Mouse (Mus musculus): ENCODE results near the gene Zfp541. TPM values are rescaled to one million over a fixed set of nuclear protein-coding genes. Genes with fewer than 3 reads are reported as not detected.

Gene Zfp541
- total RNA-seq, 1 experiment from 2014 or later, result 0.70 TPM

- ATAC-seq (ENCODE audit: extremely low read depth, insufficient number of reproducible peaks, low FRiP score, poor library complexity, severe bottlenecking), result peak; percentile 50
These were observed 4.5 kb upstream of the Zfp541 start for GRCm38 (mm10) chr7:16057136-16057534.

- ATAC-seq (ENCODE audit: extremely low read depth, insufficient number of reproducible peaks, low FRiP score, poor library complexity, severe bottlenecking), result no peak
These were observed 446 bp downstream of the Zfp541 start for GRCm38 (mm10) chr7:16062099-16062420.

DNA sequence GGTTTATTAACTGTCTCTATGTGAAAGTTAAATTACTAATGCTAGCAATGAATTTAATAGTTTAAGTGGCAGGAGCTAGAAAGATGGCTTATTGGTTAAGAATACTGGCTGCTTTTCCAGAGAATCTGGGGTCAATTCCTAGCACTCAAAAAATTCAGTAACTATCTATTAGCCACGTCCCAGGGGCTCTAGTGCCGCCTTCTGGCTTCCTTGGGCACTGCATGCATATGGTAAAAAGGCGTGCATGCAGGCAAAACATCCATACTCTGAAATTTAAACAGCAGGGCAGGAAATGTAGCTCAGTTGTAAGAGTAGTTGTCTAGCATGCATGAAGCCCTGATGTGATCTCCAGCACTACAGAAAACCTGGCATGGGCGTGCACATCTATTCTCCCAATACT is 1.9 kb downstream of the Zfp541 start:
- peak; percentile 41; the same call in 1 of the 2 replicates for ATAC-seq (ENCODE audit: extremely low read depth, insufficient number of reproducible peaks, low FRiP score, poor library complexity, severe bottlenecking)

GRCm38 (mm10) chr7:16070846-16071245 is 9.2 kb downstream of the Zfp541 start:
- ATAC-seq (ENCODE audit: extremely low read depth, insufficient number of reproducible peaks, low FRiP score, poor library complexity, severe bottlenecking), result no peak

- ATAC-seq (ENCODE audit: extremely low read depth, insufficient number of reproducible peaks, low FRiP score, poor library complexity, severe bottlenecking), result no peak
These were observed 10.3 kb downstream of the Zfp541 start for GRCm38 (mm10) chr7:16071906-16072305.

- ATAC-seq (ENCODE audit: extremely low read depth, insufficient number of reproducible peaks, low FRiP score, poor library complexity, severe bottlenecking), result no peak
These were observed 18.3 kb downstream of the Zfp541 start for GRCm38 (mm10) chr7:16079947-16080346.

DNA sequence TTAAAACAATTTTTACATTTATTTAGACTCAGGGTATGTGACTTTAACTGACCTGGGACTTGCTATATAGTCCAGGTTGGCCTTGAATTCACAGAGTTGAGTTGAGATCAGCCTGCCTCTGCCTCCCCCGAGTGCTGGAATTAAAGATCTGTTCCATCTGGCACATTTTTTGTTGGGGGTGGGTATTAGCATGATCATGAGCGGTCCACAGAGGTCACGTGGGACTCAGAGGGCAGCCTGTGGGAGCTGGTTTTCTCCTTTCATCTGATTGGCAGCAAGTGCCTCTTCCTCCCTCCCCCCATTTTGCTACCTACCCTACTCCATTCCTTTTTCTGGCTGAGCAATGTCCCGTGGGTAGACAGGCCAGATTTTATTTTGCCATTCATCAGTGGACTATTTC is 19.0 kb downstream of the Zfp541 start:
- no peak for ATAC-seq (ENCODE audit: extremely low read depth, insufficient number of reproducible peaks, low FRiP score, poor library complexity, severe bottlenecking)

- ATAC-seq (ENCODE audit: extremely low read depth, insufficient number of reproducible peaks, low FRiP score, poor library complexity, severe bottlenecking), result no peak
These were observed 21.7 kb downstream of the Zfp541 start for GRCm38 (mm10) chr7:16083361-16083760.

GRCm38 (mm10) chr7:16087587-16087986 is 26.0 kb downstream of the Zfp541 start:
- no peak for ATAC-seq (ENCODE audit: extremely low read depth, insufficient number of reproducible peaks, low FRiP score, poor library complexity, severe bottlenecking)

GRCm38 (mm10) chr7:16094592-16094991 is 33.0 kb downstream of the Zfp541 start:
- ATAC-seq (ENCODE audit: extremely low read depth, insufficient number of reproducible peaks, low FRiP score, poor library complexity, severe bottlenecking), result no peak

DNA sequence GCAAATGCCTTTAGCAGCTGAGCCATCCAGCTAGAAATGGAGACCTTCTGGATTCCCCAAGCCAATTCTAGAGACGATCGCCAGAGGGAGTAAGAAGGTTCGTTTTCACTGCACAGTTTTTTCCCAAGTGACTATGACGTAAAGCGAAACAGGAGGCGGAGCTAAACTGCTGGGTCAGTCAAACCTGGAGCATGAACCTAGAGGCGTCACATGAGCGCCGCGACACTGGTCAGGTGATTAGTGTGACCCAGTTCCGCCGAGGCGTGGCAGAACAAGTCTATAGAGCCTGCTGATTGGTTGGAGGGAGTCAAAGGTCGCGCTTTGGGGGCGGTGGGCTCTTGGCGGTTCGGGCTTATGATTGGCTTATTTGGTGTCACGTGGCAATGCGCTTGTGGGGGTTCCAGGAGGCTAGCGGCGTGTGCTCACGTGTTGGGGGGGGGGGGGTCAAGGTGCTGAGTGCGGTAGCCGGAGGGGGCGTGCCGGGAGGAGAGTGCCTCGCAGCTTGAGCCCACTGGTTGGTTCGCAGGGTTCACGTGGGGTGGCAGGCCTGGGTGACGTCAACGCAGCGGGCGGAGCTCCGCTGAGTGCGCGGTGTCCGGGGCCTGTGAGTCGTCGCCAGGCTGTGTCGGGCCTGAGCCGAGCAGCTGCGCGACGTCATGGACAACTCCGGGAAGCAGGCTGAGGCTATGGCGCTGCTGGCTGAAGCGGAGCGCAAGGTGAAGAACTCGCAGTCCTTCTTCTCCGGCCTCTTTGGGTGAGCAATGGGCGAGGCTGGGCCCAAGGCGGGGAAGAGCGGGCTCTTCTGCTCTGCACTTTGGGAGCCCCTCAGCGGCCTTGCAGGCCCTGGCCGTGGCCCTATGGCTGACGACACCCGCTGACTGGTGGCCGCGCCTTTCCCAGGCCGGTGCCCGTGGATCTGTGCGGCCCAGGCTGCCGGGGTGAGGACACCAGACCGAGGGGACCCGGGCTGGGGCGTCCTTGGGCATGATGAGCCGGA is 36.7 kb downstream of the Zfp541 start, which contains the start of gene Napa:
Gene Napa, plus strand, starts transcription at position 438 of the 997 bp plus-strand sequence.
- peak; percentile 84 for ATAC-seq (ENCODE audit: extremely low read depth, insufficient number of reproducible peaks, low FRiP score, poor library complexity, severe bottlenecking)

DNA sequence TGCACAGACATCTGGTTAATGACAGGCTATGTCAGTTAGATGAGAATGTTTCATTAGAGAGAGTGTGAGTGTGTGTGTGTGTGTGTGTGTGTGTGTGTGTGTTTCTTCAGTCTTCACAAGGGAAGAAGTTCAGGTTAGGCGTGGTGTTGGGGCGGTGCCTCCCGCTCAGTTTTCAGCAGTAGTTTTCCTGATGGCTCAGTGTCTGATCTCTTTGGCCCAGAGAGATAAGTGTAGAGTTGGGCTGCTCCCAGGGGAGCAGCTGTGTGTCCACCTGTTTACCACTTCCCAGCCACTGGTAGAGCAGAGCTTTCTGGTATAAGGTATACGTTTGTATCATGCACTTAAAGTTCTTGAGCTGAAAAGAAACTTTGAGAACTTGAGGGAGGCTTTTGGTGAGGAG is 38.3 kb downstream of the Zfp541 start:
- no peak for ATAC-seq (ENCODE audit: extremely low read depth, insufficient number of reproducible peaks, low FRiP score, poor library complexity, severe bottlenecking)

- ATAC-seq (ENCODE audit: extremely low read depth, insufficient number of reproducible peaks, low FRiP score, poor library complexity, severe bottlenecking), result no peak
These were observed 39.5 kb downstream of the Zfp541 start for GRCm38 (mm10) chr7:16101081-16101480.

GRCm38 (mm10) chr7:16101726-16102475 is 40.3 kb downstream of the Zfp541 start:
- no peak for ATAC-seq (ENCODE audit: extremely low read depth, insufficient number of reproducible peaks, low FRiP score, poor library complexity, severe bottlenecking)

GRCm38 (mm10) chr7:16102686-16103226 is 41.1 kb downstream of the Zfp541 start:
- no peak for ATAC-seq (ENCODE audit: extremely low read depth, insufficient number of reproducible peaks, low FRiP score, poor library complexity, severe bottlenecking)

DNA sequence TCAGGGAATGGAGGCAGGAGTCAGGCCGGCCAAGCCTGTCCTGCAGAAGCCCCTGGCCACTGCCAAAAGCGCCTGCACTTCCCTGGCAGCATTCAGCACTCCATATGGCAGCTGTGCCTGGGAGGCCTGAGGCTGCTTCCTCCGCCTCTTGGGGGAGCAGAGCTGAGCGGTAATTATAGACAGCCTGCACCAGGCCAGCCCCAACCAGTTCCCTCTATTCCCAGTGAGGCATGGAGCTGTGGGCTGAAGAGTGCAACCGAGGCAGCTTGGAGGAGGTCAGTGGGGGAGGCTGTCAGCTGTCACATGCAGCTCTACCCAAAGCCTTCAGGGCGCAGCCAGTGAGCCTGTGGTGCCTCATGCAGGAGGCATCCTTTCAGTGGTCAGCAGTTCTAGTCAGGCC is 42.1 kb downstream of the Zfp541 start:
- no peak for ATAC-seq (ENCODE audit: extremely low read depth, insufficient number of reproducible peaks, low FRiP score, poor library complexity, severe bottlenecking)

- ATAC-seq (ENCODE audit: extremely low read depth, insufficient number of reproducible peaks, low FRiP score, poor library complexity, severe bottlenecking), result no peak
These were observed 43.2 kb downstream of the Zfp541 start for GRCm38 (mm10) chr7:16104611-16105388.

DNA sequence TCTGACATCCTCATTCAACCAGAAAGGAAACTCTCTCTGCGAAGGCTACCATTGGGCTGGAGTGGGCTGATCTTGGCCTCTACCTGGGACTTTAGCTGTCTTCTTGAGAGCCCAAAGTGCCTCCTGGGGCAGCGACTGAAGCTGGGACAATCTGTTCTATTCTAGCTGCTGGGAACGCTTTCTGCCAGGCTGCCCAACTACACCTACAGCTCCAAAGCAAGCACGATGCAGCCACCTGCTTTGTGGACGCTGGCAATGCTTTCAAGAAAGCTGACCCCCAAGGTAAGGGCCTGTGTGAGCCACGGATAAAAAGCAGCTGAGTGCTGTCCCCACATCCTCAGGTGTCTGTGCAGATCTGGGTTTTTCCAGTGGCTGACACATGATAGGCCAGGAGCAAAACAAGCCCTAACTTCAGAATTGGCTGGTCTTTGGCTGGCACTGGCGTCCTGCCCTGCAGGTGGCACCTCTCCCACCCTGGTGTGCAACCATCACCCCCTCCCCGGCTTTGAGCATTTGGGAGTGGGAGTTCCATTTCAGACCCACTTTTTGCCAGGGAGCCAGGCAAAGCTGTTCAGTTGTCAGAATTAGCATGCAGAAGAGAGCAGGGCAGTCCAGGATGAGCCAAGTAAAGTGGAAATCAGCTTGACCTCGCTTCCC is 47.4 kb downstream of the Zfp541 start:
- ATAC-seq (ENCODE audit: extremely low read depth, insufficient number of reproducible peaks, low FRiP score, poor library complexity, severe bottlenecking), result no peak
